Mouse (Mus musculus): ENCODE measurements at regions not wholly inside any gene's neighbourhood (a gene's known extent, or its start where the extent isn't known, plus 50 kb on each side); places are given as distances from the start of the nearest gene placed in this dataset.

DNA sequence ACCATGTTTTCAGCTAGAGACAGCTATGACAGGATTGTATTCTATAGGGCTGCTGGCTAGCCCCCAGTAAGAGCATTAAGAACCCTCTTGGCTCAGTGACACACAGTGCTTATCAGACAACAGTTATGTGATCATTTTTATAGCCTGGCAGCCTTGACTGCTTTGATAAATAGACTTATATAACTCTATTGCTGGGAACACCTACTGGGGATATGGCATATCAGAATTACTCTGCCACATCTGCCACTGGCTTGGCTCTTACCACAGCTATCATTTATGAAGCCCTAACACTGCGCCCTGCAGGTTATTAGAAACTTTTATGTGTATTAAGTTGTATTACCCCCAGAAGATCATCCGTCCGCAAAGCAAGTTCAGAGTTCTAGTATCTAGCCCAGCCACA, 88.9 kb upstream of the Btg1 start:
- ATAC-seq (ENCODE audit: low read depth) = no peak
- Histone ChIP-seq H3K4me2 (ENCODE audit: low read depth, low read length) (no peak overlapping the region), H3K27ac (replicated peaks; ENCODE audit: low read depth, low read length) (no peak overlapping the region), H3K4me3 (ENCODE audit: low read depth, low read length) (no peak overlapping the region), H3K9ac (ENCODE audit: low read depth, low read length) (no peak overlapping the region), H3K36me3 (ENCODE audit: control insufficient read depth, insufficient read depth, low read length) (no peaks in the 10 kb centered on the region), H3K9me3 (ENCODE audit: control insufficient read depth, low read length) (no peaks in the 10 kb centered on the region), H3K27me3 (replicated peaks; ENCODE audit: control insufficient read depth, insufficient read depth, low read length) (no peaks in the 10 kb centered on the region), H3K4me1 (ENCODE audit: control insufficient read depth, insufficient read depth, low read length) (peaks cover 4% of the 10 kb centered on the region; the same call in 1 of the 2 replicates)
- 93% methylated on average over 3 of the region's 3 CpGs for WGBS
- no peak for DNase-seq (ENCODE audit: low spot score)

DNA sequence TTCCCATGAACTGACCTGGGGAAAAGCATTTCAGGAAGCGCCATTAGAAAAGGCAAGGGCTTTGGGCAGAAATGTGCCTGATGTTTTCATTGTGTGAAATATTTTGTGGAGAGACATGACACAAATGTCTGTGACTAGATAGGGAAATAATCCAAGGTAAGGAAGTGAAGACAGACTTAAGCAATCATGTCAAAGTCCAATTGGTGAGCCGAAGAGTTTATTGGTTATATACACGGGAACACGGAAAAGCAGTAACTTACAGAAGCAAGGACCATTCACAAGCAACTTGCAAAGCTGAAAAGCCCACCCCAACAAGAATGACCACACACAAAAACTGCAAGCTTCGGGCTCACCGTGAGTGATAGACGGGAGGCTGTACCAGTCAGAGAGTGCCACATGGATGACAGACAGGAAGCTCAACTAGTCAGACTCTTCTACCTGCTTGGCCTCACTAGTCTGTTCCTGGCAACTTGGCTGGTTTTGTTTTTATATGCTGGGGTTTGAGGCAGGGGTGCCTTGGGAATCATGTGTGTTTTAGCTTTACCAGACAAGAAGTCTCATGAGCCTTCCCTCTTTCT, 82.2 kb upstream of the Btg1 start:
- Histone ChIP-seq H3K9me3 (ENCODE audit: control insufficient read depth, low read length) (no peaks in the 10 kb centered on the region), H3K36me3 (ENCODE audit: control insufficient read depth, insufficient read depth, low read length) (no peaks in the 10 kb centered on the region), H3K4me3 (ENCODE audit: low read depth, low read length) (no peak overlapping the region), H3K4me1 (ENCODE audit: control insufficient read depth, insufficient read depth, low read length) (no peaks in the 10 kb centered on the region), H3K9ac (ENCODE audit: low read depth, low read length) (no peak overlapping the region), H3K4me2 (ENCODE audit: low read depth, low read length) (no peak overlapping the region), H3K27me3 (replicated peaks; ENCODE audit: control insufficient read depth, insufficient read depth, low read length) (no peaks in the 10 kb centered on the region), H3K27ac (replicated peaks; ENCODE audit: low read depth, low read length) (no peak overlapping the region)
- no peak for ATAC-seq (ENCODE audit: low read depth)
- 87% methylated on average over 7 of the region's 7 CpGs for WGBS
- DNase-seq (ENCODE audit: low spot score) = no peak

- WGBS = 51% methylated on average over 9 of the region's 9 CpGs
- no peak for ATAC-seq (ENCODE audit: low read depth)
- no peak overlapping the region for H3K9ac ChIP-seq (ENCODE audit: low read depth, low read length)
- H3K27ac ChIP-seq (replicated peaks; ENCODE audit: low read depth, low read length) = no peak overlapping the region
- H3K4me1 ChIP-seq (ENCODE audit: control insufficient read depth, insufficient read depth, low read length) = no peaks in the 10 kb centered on the region
- peak; percentile 30 for DNase-seq (ENCODE audit: low spot score)
- no peaks in the 10 kb centered on the region for H3K27me3 ChIP-seq (replicated peaks; ENCODE audit: control insufficient read depth, insufficient read depth, low read length)
- H3K4me2 ChIP-seq (ENCODE audit: low read depth, low read length) = no peak overlapping the region
- H3K36me3 ChIP-seq (ENCODE audit: control insufficient read depth, insufficient read depth, low read length) = no peaks in the 10 kb centered on the region
- H3K4me3 ChIP-seq (ENCODE audit: low read depth, low read length) = no peak overlapping the region
- no peaks in the 10 kb centered on the region for H3K9me3 ChIP-seq (ENCODE audit: control insufficient read depth, low read length)
Observed at GRCm38 (mm10) chr10:96535461-96535860, 81.3 kb upstream of the Btg1 start.

DNA sequence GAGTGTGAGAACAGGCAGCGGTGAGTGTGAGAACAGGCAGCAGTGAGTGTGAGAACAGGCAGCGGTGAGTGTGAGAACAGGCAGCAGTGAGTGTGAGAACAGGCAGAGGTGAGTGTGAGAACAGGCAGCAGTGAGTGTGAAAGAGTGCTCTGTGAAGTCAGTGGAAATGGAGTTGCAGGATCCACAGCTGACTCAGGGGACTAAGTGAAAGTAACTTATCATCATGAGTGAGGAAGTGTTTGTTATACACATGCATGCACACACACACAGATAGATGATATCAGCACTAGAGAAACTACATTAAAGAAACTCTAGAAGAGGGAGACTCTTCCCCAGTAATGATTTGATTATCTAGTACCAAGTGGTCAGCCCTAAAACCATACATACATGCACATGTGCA, 76.0 kb upstream of the Btg1 start:
- no peak overlapping the region for H3K4me2 ChIP-seq (ENCODE audit: low read depth, low read length)
- 94% methylated on average over 2 of the region's 2 CpGs for WGBS
- no peaks in the 10 kb centered on the region for H3K4me1 ChIP-seq (ENCODE audit: control insufficient read depth, insufficient read depth, low read length)
- ATAC-seq (ENCODE audit: low read depth) = no peak
- no peaks in the 10 kb centered on the region for H3K9me3 ChIP-seq (ENCODE audit: control insufficient read depth, low read length)
- no peak for DNase-seq (ENCODE audit: low spot score)
- no peaks in the 10 kb centered on the region for H3K36me3 ChIP-seq (ENCODE audit: control insufficient read depth, insufficient read depth, low read length)
- no peaks in the 10 kb centered on the region for H3K27me3 ChIP-seq (replicated peaks; ENCODE audit: control insufficient read depth, insufficient read depth, low read length)
- H3K9ac ChIP-seq (ENCODE audit: low read depth, low read length) = no peak overlapping the region
- H3K4me3 ChIP-seq (ENCODE audit: low read depth, low read length) = no peak overlapping the region
- no peak overlapping the region for H3K27ac ChIP-seq (replicated peaks; ENCODE audit: low read depth, low read length)

- DNase-seq (ENCODE audit: low spot score) = no peak
- H3K36me3 ChIP-seq (ENCODE audit: control insufficient read depth, insufficient read depth, low read length) = no peaks in the 10 kb centered on the region
- H3K27ac ChIP-seq (replicated peaks; ENCODE audit: low read depth, low read length) = no peak overlapping the region
- H3K4me2 ChIP-seq (ENCODE audit: low read depth, low read length) = no peak overlapping the region
- no peak overlapping the region for H3K4me3 ChIP-seq (ENCODE audit: low read depth, low read length)
- H3K4me1 ChIP-seq (ENCODE audit: control insufficient read depth, insufficient read depth, low read length) = no peaks in the 10 kb centered on the region
- no peaks in the 10 kb centered on the region for H3K27me3 ChIP-seq (replicated peaks; ENCODE audit: control insufficient read depth, insufficient read depth, low read length)
- WGBS = 63% methylated on average over 6 of the region's 6 CpGs
- ATAC-seq (ENCODE audit: low read depth) = no peak
- H3K9me3 ChIP-seq (ENCODE audit: control insufficient read depth, low read length) = no peaks in the 10 kb centered on the region
- H3K9ac ChIP-seq (ENCODE audit: low read depth, low read length) = no peak overlapping the region
Observed at GRCm38 (mm10) chr10:96545312-96545711, 71.5 kb upstream of the Btg1 start.

GRCm38 (mm10) chr10:96545761-96546388, 70.9 kb upstream of the Btg1 start:
- Histone ChIP-seq H3K4me3 (ENCODE audit: low read depth, low read length) (no peak overlapping the region), H3K27me3 (replicated peaks; ENCODE audit: control insufficient read depth, insufficient read depth, low read length) (no peaks in the 10 kb centered on the region), H3K27ac (replicated peaks; ENCODE audit: low read depth, low read length) (no peak overlapping the region), H3K4me1 (ENCODE audit: control insufficient read depth, insufficient read depth, low read length) (no peaks in the 10 kb centered on the region), H3K36me3 (ENCODE audit: control insufficient read depth, insufficient read depth, low read length) (no peaks in the 10 kb centered on the region), H3K9ac (ENCODE audit: low read depth, low read length) (no peak overlapping the region), H3K4me2 (ENCODE audit: low read depth, low read length) (no peak overlapping the region), H3K9me3 (ENCODE audit: control insufficient read depth, low read length) (no peaks in the 10 kb centered on the region)
- WGBS = 80% methylated on average over 2 of the region's 2 CpGs
- no peak for DNase-seq (ENCODE audit: low spot score)
- ATAC-seq (ENCODE audit: low read depth) = no peak

DNA sequence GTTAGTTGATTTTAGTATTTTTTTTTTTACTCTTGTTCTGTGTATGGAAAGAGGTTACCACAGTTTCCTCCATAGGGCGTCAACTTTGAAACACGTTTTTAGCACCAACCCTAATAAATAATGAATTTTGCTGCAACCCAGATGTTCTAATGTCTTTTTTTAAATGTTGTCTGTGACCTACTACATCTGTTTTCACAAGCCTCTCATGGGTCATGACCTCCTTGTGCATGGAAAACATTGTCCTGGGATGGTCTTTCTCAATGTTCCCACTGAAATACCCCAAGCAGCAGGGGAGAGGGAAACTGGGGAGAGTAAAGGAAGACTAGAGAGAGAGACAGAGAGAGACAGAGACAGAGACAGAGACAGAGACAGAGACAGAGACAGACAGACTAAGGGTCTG, 67.2 kb upstream of the Btg1 start:
- no peak overlapping the region for H3K9ac ChIP-seq (ENCODE audit: low read depth, low read length)
- H3K27ac ChIP-seq (replicated peaks; ENCODE audit: low read depth, low read length) = no peak overlapping the region
- DNase-seq (ENCODE audit: low spot score) (no peak), ATAC-seq (ENCODE audit: low read depth) (no peak)
- H3K27me3 ChIP-seq (replicated peaks; ENCODE audit: control insufficient read depth, insufficient read depth, low read length) = no peaks in the 10 kb centered on the region
- H3K9me3 ChIP-seq (ENCODE audit: control insufficient read depth, low read length) = no peaks in the 10 kb centered on the region
- H3K4me3 ChIP-seq (ENCODE audit: low read depth, low read length) = no peak overlapping the region
- no peaks in the 10 kb centered on the region for H3K4me1 ChIP-seq (ENCODE audit: control insufficient read depth, insufficient read depth, low read length)
- H3K4me2 ChIP-seq (ENCODE audit: low read depth, low read length) = no peak overlapping the region
- H3K36me3 ChIP-seq (ENCODE audit: control insufficient read depth, insufficient read depth, low read length) = no peaks in the 10 kb centered on the region
- WGBS = 52% methylated on average over 2 of the region's 2 CpGs

DNA sequence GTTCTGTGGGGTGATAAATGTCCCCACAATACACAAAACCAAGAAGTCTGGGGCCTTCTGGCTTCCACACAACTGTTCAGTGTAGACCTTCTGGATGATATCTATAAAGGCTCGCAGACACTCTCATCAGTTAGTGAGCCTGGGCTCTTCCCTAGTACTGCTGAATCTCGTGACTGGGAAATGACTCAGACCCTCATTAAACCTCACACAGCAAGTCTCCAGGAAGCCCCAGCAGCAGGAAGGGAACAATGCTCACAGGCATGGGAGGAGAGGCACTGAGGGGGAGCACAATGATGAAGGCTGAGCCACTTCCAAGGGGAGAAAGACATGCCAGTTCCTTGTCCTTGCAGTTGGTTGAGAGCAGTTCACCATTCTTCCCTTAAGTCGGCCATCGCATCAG, 66.5 kb upstream of the Btg1 start:
- H3K27me3 ChIP-seq (replicated peaks; ENCODE audit: control insufficient read depth, insufficient read depth, low read length) = no peaks in the 10 kb centered on the region
- no peaks in the 10 kb centered on the region for H3K4me1 ChIP-seq (ENCODE audit: control insufficient read depth, insufficient read depth, low read length)
- no peaks in the 10 kb centered on the region for H3K9me3 ChIP-seq (ENCODE audit: control insufficient read depth, low read length)
- H3K27ac ChIP-seq (replicated peaks; ENCODE audit: low read depth, low read length) = no peak overlapping the region
- no peak overlapping the region for H3K4me2 ChIP-seq (ENCODE audit: low read depth, low read length)
- ATAC-seq (ENCODE audit: low read depth) (no peak), DNase-seq (ENCODE audit: low spot score) (no peak)
- 78% methylated on average over 4 of the region's 4 CpGs for WGBS
- no peak overlapping the region for H3K9ac ChIP-seq (ENCODE audit: low read depth, low read length)
- H3K4me3 ChIP-seq (ENCODE audit: low read depth, low read length) = no peak overlapping the region
- H3K36me3 ChIP-seq (ENCODE audit: control insufficient read depth, insufficient read depth, low read length) = no peaks in the 10 kb centered on the region

DNA sequence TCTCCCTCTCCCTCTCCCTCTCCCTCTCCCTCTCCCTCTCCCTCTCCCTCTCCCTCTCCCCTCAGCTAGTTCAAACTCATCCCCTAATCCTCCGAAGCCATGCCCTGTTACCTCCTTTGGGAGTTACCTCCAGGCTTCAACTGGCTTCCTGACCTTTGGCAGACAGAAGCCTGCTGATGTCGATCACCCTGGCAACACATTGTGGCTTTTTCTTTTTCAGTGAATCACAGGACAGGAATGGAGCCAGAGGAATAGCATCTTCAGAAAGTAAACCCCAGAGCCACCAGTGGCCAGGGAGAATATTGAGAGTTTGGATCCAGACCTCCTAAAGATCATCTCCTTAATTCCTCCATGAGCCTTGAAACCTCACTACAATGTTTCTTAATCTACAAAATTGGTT, 59.5 kb upstream of the Btg1 start:
- ATAC-seq (ENCODE audit: low read depth) (no peak), DNase-seq (ENCODE audit: low spot score) (no peak)
- no peak overlapping the region for H3K4me3 ChIP-seq (ENCODE audit: low read depth, low read length)
- H3K27me3 ChIP-seq (replicated peaks; ENCODE audit: control insufficient read depth, insufficient read depth, low read length) = no peaks in the 10 kb centered on the region
- H3K27ac ChIP-seq (replicated peaks; ENCODE audit: low read depth, low read length) = no peak overlapping the region
- no peaks in the 10 kb centered on the region for H3K36me3 ChIP-seq (ENCODE audit: control insufficient read depth, insufficient read depth, low read length)
- WGBS = 36% methylated on average over 2 of the region's 2 CpGs
- H3K9ac ChIP-seq (ENCODE audit: low read depth, low read length) = no peak overlapping the region
- H3K4me2 ChIP-seq (ENCODE audit: low read depth, low read length) = no peak overlapping the region
- H3K9me3 ChIP-seq (ENCODE audit: control insufficient read depth, low read length) = peaks cover 4% of the 10 kb centered on the region; the same call in 1 of the 2 replicates
- no peaks in the 10 kb centered on the region for H3K4me1 ChIP-seq (ENCODE audit: control insufficient read depth, insufficient read depth, low read length)
